16 mouse cellular contexts compared by ENCODE assay signal in genomic region chr9:40323773-40324172, GRCm38 (mm10). TPM values are rescaled to one million over a fixed set of nuclear protein-coding genes. Genes with fewer than 3 reads are reported as not detected.
DNase-seq lines count a peak whose midpoint lies in the region; ATAC-seq lines count a peak whose summit lies in the region.
"Had no signal": no experiment of that assay in that cellular context is flagged by ENCODE, and none has a peak within 500 bp of the region (broad histone marks: within the 10 kb centered on the region; RNA-seq: fewer than 3 reads in every experiment).

No protein-coding gene starts in this region.

- peak overlapping the region; percentile 43 for H3K4me3 ChIP-seq in erythroblast, embryonic 14.5 days (replicated peaks)
- no peak overlapping the region for H3K4me3 ChIP-seq in lung, embryonic 16.5 days (ENCODE audit: low read length)
- peak overlapping the region; percentile 32 for H3K4me3 ChIP-seq in liver, embryonic 16.5 days (ENCODE audit: low read depth, low read length)
- no peak overlapping the region for H3K4me3 ChIP-seq in forebrain, embryonic 15.5 days
- H3K4me3 ChIP-seq: midbrain, embryonic 10.5 days had no signal

- 60% methylated on average over 6 of the region's 6 CpGs for WGBS in lung, embryonic 16.5 days
- WGBS in liver, embryonic 16.5 days (ENCODE audit: insufficient replicate concordance): 58% methylated on average over 6 of the region's 6 CpGs
- WGBS in forebrain, embryonic 15.5 days: 69% methylated on average over 6 of the region's 6 CpGs

- no peak for DNase-seq in lung, postnatal 14 days
- DNase-seq in urinary bladder, adult 2 months (ENCODE audit: low spot score): no peak
- DNase-seq: adrenal gland, postnatal 10 days; cerebellum, adult 9-11 months; embryo, embryonic 11 days; gastrocnemius, postnatal 10 days; lung, adult 2 months had no signal

- peak overlapping the region; percentile 23; the same call in 1 of the 2 replicates for H3K4me2 ChIP-seq in lung, embryonic 16.5 days (ENCODE audit: low read depth, low read length)
- peak overlapping the region; percentile 26; the same call in 1 of the 2 replicates for H3K4me2 ChIP-seq in liver, embryonic 16.5 days (ENCODE audit: low read depth, low read length)
- no peak overlapping the region for H3K4me2 ChIP-seq in forebrain, embryonic 15.5 days (replicated peaks)

- no peaks in the 10 kb centered on the region for H3K36me3 ChIP-seq in erythroblast, embryonic 14.5 days (ENCODE audit: control insufficient read depth)
- H3K36me3 ChIP-seq in lung, embryonic 16.5 days (ENCODE audit: control insufficient read depth, insufficient read depth, low read length): no peaks in the 10 kb centered on the region
- H3K36me3 ChIP-seq in liver, embryonic 16.5 days (ENCODE audit: control insufficient read depth, insufficient read depth): no peaks in the 10 kb centered on the region
- H3K36me3 ChIP-seq in forebrain, embryonic 15.5 days: peaks cover 36% of the 10 kb centered on the region; the same call in 1 of the 2 replicates
- H3K36me3 ChIP-seq: midbrain, embryonic 10.5 days had no signal

- H3K27me3 ChIP-seq in erythroblast, embryonic 14.5 days (ENCODE audit: control insufficient read depth): no peaks in the 10 kb centered on the region
- no peaks in the 10 kb centered on the region for H3K27me3 ChIP-seq in lung, embryonic 16.5 days (ENCODE audit: control insufficient read depth, insufficient read depth, low read depth, low read length)
- no peaks in the 10 kb centered on the region for H3K27me3 ChIP-seq in liver, embryonic 16.5 days (ENCODE audit: control insufficient read depth, insufficient read depth, low read depth, low read length)
- no peaks in the 10 kb centered on the region for H3K27me3 ChIP-seq in forebrain, embryonic 15.5 days

- no peaks in the 10 kb centered on the region for H3K9me3 ChIP-seq in erythroblast, embryonic 14.5 days (ENCODE audit: control insufficient read depth, low read length)
- H3K9me3 ChIP-seq in lung, embryonic 16.5 days (ENCODE audit: control insufficient read depth, low read length): no peaks in the 10 kb centered on the region
- H3K9me3 ChIP-seq in liver, embryonic 16.5 days (replicated peaks; ENCODE audit: control insufficient read depth, low read length): no peaks in the 10 kb centered on the region
- no peaks in the 10 kb centered on the region for H3K9me3 ChIP-seq in forebrain, embryonic 15.5 days
- H3K9me3 ChIP-seq: midbrain, embryonic 10.5 days had no signal

- no peak overlapping the region for H3K9ac ChIP-seq in lung, embryonic 16.5 days (ENCODE audit: low read length)
- no peak overlapping the region for H3K9ac ChIP-seq in liver, embryonic 16.5 days (ENCODE audit: low read depth, low read length)
- no peak overlapping the region for H3K9ac ChIP-seq in forebrain, embryonic 15.5 days (replicated peaks)

- no peak overlapping the region for H3K27ac ChIP-seq in lung, embryonic 16.5 days (ENCODE audit: low read length)
- H3K27ac ChIP-seq in liver, embryonic 16.5 days (ENCODE audit: low read length): no peak overlapping the region
- no peak overlapping the region for H3K27ac ChIP-seq in forebrain, embryonic 15.5 days (replicated peaks)
- H3K27ac ChIP-seq: kidney, postnatal 0 days; midbrain, embryonic 10.5 days had no signal

- no peak for ATAC-seq in erythroblast, adult 5-6 weeks (replicated peaks; ENCODE audit: low FRiP score, poor library complexity, severe bottlenecking)
- no peak for ATAC-seq in lung, embryonic 16.5 days (ENCODE audit: low read depth)
- no peak for ATAC-seq in liver, embryonic 16.5 days (ENCODE audit: low read depth)
- ATAC-seq in monocyte, adult 5-6 weeks (replicated peaks; ENCODE audit: insufficient number of reproducible peaks, low FRiP score, low TSS enrichment, poor library complexity, severe bottlenecking): no peak
- no peak for ATAC-seq in forebrain, embryonic 15.5 days (replicated peaks)
- ATAC-seq: forebrain, embryonic 14.5 days had no signal

- H3K4me1 ChIP-seq in erythroblast, embryonic 14.5 days (ENCODE audit: control insufficient read depth): no peaks in the 10 kb centered on the region
- peaks cover 32% of the 10 kb centered on the region for H3K4me1 ChIP-seq in lung, embryonic 16.5 days (replicated peaks; ENCODE audit: control insufficient read depth, insufficient read depth, low read length)
- H3K4me1 ChIP-seq in liver, embryonic 16.5 days (ENCODE audit: control insufficient read depth, low read depth, low read length): peaks cover 2% of the 10 kb centered on the region; the same call in 1 of the 2 replicates
- H3K4me1 ChIP-seq in forebrain, embryonic 15.5 days: no peaks in the 10 kb centered on the region

RNA-seq across cellular contexts. Expression of gene Scn3b, which starts 54.8 kb away (rescaled TPM):
- polyA plus RNA-seq in erythroblast, embryonic 14.5 days (2012): not detected in 2 replicates
- total RNA-seq in erythroblast, adult 5-6 weeks (2015; ENCODE audit: low replicate concordance): not detected in 2 replicates
- not detected in 2 replicates for total RNA-seq in erythroblast, adult 5-6 weeks (2017; ENCODE audit: low replicate concordance)
- 9.1 and 11.3 TPM in 2 replicates for polyA plus RNA-seq in lung, embryonic 16.5 days (2015; fragmentation: Nextera tagmentation; extraction: Ambion mirVana)
- 0.28 and 0.30 TPM in 2 replicates for polyA plus RNA-seq in liver, embryonic 16.5 days (2015; fragmentation: Nextera tagmentation; extraction: Ambion mirVana)
- polyA plus RNA-seq in urinary bladder, adult 2 months (2012; rRNA removed): 1.4 and 2.0 TPM in 2 replicates
- total RNA-seq in monocyte, adult 5-6 weeks (2017): not detected in 3 replicates
- 89.7 and 90.5 TPM in 2 replicates for polyA plus RNA-seq in forebrain, embryonic 15.5 days (2015; fragmentation: Nextera tagmentation; extraction: Ambion mirVana)

Comparison
In these comparisons a context has a peak if more than half of its experiments do, and no peak if none do; other contexts are left out.
1. H3K4me3 ChIP-seq: peak in erythroblast, embryonic 14.5 days (single experiment) and liver, embryonic 16.5 days (single experiment); none in lung, embryonic 16.5 days (single experiment) and forebrain, embryonic 15.5 days (single experiment).